Mouse (Mus musculus) heart, adult 11 months (tissue): ENCODE data around the gene Hmg20b.

Experiments used
- DNase-seq: peaks from one replicate; pipeline ENCODE4 v3.0.0; 2022

The Hmg20b gene

DNA sequence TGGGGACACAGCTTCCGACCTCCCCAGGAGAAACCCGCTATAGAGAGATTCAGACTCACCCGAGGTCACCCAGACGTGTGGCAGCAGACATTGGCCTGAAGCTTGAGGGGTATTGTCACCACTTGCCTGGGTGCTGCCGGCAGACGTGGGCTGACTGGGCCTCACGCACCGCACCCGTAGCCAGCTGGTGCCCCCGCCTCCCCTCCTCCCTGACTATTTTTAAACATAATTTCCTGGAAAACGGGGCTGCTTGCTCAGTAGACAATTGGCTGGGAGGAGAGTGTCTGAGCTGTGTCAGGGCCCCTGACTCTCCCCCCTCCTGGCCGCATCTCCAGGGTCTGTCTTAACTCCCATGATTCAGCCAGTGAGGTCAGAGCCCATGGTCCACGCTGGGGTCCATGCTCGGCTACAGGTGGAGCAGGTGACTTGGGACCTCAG is 47.5 kb downstream of the Hmg20b start:
- DNase-seq, result peak; percentile 96

GRCm38 (mm10) chr10:81302288-81302687 is 48.0 kb downstream of the Hmg20b start:
- peak; percentile 95 for DNase-seq

GRCm38 (mm10) chr10:81301321-81301720 is 49.0 kb downstream of the Hmg20b start:
- DNase-seq, result peak; percentile 90

GRCm38 (mm10) chr10:81300352-81300907 is 49.9 kb downstream of the Hmg20b start:
- DNase-seq, result peak; percentile 91

DNA sequence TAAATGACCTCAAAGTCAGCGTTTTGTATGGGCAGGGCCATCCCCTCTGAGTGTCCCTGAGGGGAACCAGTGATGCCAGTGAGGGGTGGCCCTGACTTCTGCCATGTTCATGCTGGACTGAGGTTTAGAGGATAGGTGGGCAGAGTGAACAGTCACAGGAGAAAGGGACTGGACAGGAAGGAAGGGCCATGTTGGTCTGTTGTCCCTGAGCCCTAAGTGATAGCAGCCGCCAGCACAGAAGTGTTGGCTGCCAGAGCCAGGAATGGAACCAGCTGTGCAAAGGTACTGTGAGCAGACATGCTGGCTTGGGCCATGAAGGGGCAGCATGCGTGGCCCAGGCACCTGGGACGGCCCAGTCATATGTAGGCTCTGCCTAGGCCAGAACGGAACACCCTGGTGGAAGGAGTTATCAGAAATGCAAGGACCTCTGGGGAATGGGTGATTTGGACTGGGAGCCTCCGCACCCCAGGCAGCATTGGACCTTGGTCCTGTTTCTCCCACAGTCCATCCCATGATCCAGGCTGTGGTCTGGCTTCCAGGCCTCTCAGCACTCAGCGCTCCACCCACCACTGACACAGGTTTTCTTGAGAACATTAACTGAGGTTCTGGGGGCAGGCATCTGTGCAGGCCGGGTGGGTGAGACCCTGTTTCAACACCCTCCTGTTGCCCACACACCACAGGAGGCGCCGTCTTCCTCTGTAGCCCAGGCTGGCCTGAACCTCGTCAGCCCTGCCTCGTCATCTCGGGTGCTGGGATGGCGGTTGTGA is 50.5 kb downstream of the Hmg20b start:
- peak; percentile 90 for DNase-seq

- peak; percentile 97 for DNase-seq
These were observed 51.7 kb downstream of the Hmg20b start for GRCm38 (mm10) chr10:81298369-81299100.

DNA sequence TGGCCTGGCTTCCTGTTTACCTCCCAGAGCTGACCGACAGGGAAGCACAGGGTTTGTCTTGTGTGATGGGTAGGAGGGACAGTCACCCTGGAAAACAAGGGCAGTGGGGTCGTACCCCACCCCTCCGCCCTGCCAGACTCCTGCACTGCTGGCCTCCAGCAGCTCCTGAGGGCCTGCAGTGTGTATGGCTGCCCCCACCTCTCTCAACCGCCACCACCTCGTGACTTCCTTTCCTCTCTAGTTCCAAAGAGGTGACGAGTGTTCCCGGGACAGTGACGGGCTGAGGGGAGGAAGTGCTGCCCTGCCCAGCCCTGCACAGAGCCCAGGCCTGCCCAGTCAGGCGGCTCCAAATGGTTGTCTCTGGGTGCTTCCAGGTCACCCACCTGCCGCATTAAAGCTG is 52.4 kb downstream of the Hmg20b start:
- DNase-seq, result peak; percentile 99

GRCm38 (mm10) chr10:81297246-81297645 is 53.0 kb downstream of the Hmg20b start:
- DNase-seq, result peak; percentile 94
